Mouse (Mus musculus) cerebellum, postnatal 36 days (tissue): ENCODE data around the gene Zdhhc25.

Experiments used
- DNase-seq, 2 experiments: peaks; one replicate each; pipeline ENCODE4 v3.0.0; 2021 to 2022; ENCODE audit warnings: mixed read lengths in 2 of 2

Gene Zdhhc25

DNA sequence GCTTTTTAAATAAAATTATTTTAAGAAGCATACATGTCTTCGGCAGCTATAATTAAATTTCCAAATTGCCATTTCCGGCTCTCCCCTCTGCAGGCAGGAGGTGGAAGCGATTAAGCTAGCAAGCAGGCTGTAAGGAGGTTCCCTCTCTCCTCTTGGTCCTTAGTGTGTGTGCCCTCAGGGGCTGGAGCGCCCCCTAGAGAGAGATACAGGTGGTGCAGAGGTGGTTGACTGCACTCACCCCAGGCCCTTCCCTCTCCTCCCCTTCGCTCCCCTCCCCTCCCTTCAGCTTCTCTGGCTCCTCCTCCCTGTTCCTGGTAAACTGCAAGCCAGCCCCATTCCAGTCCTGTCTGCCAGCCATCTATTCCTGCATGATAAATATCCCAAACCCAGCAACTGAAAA is 35.1 kb downstream of the Zdhhc25 start:
- no peak for DNase-seq

DNA sequence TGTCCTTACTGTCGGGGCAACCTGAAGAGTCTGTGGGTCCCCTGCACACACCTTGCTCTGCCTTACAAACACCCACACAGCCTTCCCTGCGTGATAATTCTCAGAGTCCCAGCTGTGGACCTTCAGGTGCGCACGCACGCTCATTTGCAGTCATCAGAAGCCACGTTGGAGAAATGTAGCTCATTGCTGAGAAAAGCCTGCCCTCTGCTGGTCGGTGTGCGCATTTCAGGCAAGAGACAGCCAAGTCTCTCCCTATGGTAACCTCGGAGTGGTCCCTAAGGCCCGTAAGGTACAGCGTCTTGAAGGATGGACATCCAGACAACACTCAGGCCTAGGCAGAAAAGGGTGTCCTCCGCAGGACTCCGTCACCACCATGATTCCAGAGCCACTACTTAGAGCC is 50.9 kb downstream of the Zdhhc25 start:
- DNase-seq, result peak; percentile 90 to 92
